Mouse (Mus musculus) megakaryocyte, embryonic 14.5 days (primary cell): ENCODE measurements around the gene Ccdc186.

Source experiments
- FLI1 ChIP-seq: IDR thresholded peaks from 2 replicates; pipeline ENCODE4 v1.6.1; 2012; ENCODE audit warnings: low read length, inconsistent platforms, mixed read lengths
- GATA1 ChIP-seq: IDR thresholded peaks from 3 replicates; pipeline ENCODE4 v1.6.1; 2012; ENCODE audit warnings: mixed read lengths, low read length, inconsistent platforms, borderline replicate concordance

- no peak for TF ChIP-seq GATA1
- TF ChIP-seq FLI1: no peak
Measured at GRCm38 (mm10) chr19:56769024-56769423, 53.0 kb downstream of the Ccdc186 start.
